Mouse (Mus musculus) lung, adult 18-20 months (tissue): ENCODE measurements around the gene Papln.
A peak's percentile ranks its signal among the peaks of the same experiment; 100 is the strongest.

Source experiments
- DNase-seq, 2 experiments: peaks; one replicate each; pipeline ENCODE4 v3.0.0; 2022; ENCODE audit warnings: mixed read lengths in 2 of 2

Gene Papln

DNA sequence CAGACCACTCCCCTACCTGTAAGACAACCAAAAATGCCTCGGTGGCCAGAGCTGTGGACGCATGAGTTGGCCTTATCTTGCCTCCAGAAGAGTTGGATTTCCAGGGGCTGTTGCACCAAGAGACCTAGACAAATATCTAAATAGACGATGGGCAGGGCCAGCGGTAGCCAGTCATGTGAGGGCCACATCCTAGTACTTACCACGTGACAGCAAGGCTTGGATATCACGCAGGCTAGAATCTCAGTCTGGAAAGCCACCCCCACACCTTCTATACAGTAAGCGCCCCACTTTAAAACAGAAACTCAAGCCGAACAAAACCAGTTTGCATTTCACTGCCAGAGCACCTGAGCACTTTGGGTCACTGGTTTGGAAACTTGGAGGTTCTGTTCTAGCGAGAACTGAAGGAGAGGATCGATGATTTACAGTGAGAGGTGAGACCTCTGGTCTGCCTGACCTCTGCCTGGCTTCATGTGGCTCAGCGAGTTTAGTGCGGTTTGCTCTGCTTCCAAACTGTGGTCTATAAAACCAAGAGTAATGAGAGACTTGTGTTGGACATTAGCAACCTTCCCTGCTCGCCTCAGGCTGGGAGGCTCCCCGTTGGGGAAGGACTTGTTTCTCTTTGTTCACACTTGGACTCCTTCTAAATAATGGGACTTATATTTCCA, 4.9 kb downstream of the Papln start:
- DNase-seq, result no peak

DNA sequence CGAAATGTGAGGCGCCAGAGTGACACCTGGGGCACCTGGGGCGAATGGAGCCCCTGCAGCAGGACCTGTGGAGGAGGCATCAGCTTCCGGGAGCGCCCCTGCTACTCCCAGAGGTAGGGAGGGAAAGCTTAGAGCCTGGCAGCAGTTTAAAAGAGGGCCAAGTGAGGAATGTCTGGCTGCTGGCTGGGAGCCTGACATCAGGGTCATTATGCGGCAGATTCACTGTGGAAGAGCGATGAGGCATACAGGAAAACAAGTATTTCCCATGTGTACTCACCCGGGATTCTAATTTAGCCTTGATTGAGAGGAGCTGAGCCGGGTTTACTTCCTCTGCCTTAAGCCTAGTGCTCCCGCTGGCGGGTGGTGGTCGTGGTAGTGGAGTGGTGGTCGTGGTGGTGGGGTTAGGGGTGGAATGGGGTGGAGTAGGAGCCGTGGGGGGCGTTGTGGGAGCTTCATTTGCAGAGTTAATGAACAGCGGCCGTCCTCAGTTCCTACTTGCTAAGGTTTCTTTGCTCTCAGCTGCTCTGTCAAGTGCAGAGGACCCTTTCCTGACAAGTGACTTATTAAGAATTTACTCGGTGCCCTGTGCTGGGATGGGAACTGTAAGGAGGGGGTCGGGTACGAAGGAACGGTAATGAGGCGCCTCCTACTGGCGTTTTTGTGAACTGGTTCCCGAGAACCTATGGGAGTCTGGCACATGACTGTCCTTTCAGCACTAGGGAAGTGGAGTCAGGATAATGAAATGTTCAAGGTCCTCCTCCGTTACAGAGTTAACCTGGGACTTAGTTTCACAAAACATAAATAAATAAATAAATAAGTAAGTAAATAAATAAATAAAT, 7.2 kb downstream of the Papln start:
- DNase-seq, result peak; percentile 12 to 55

DNA sequence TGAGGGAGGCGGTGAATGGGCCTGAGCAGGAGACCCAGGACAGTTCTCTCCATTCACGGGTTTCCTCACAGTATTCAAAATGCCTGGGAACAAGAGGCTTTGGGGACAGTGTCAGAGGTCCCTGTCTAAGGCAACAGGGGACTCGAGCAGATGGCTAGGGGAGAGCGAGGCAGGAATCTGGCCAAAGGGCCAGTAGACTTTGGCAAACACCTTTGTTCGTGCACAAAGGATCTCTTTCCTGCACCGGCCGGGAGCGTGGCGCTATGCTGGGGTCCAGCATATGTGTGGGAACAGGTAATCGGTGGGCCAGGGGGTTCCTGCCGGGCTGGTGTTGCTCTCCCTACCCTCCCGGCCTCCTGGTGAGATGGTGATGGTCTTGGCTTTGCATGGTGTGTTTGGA, 12.2 kb downstream of the Papln start:
- DNase-seq, result no peak

DNA sequence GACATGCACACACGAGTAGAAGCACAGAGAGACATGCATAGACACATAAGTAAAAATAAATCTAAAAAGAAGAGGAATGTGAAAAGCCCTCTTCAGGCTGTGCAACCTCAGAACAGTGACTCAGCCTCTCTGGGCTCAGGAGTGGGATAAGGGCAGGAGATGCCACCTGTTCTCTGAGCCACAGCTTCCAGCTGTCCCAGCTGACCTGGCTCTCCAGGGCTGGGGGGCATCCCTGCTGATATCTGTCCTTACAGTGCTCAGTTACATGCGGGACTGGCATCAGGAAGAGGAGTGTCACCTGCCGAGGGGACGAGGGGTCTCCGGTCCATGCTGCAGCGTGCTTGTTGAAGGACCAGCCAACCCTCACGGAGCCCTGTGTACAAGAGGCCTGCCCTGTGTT, 13.3 kb downstream of the Papln start:
- DNase-seq, result no peak

DNA sequence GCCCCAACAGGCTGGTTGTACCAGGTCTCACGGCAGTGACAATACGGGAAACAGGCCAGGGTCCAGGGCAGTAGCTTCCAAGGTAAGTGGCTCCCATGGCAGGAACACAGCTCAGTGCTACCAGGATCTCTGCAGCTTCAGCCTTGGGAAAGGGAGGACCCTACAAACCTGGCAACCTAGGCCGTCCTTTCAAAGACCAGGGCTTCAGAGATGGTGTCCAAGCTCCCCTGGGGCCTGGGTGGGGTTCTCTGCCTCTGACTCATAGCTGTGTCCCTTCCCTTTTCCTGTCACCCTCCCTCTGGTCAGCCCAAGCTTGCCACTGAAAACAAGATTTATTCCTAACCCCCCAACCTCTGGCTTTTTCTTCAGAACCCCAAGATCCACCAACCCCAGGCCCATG, 16.7 kb downstream of the Papln start:
- DNase-seq, result no peak

DNA sequence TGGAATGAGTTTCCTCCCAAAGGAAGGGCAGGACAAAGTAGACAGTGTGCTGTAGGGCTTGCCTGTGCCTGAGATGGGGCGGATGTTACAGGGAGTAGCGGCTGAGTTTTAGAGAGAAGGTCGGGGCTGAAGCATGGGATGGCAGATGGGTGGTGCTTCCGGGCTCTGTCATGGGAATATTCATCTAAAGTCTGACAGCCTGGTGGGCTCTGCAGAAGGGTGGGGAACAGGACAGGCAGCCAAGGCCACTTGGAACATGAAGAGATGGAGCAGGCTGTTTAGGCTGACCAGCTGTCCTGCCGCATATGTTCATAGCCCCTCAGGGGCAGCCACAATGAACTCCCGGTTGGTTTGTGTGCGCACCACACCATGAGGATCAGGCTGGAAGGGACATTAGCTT, 17.8 kb downstream of the Papln start:
- no peak for DNase-seq

DNA sequence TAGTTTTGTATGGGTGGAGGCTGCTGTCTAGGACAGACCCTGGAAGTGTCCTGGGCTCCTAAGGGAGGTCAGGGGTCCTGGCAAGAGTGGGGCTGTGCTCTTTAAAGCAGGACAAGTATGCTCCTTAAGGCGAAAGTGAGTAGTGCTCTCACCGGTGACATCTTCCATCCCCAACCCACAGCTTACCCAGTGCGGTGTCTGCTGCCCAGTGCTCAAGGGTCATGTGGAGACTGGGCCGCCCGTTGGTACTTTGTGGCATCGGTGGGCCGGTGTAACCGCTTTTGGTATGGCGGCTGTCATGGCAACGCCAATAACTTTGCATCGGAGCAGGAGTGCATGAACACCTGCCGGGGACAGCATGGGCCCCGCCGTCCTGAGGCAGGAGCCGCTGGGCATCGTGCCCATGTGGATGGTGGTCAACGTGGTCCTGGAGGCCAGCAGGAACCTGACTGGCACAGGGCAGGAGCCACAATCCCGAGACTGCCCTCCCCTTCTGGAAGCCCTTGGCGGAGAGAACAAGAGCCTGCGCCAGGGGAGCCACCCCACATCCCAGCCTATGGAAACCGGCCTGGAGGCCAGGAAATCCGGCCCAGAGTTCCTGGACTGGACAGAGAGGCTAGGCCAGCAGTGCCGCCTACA, 18.3 kb downstream of the Papln start:
- no peak for DNase-seq

DNA sequence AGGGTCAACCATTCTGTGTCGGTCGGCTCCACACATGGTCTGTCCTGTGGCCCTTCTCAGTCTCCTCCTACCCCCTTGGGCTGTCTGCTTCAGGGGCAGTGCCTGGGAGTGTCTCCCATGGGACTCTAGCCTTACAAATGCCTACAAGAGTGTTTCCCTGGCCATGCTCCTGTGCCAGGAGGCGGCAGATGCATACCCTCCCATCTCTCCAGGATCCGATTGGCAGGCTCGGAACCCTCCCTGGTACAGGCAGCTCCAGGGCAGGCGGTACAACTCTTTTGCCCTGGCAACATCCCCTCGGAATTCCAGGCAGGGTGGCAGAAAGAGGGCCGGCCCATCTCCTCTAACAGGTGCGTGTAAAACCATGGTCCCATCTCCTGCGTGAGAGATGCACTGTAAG, 19.2 kb downstream of the Papln start:
- no peak for DNase-seq

DNA sequence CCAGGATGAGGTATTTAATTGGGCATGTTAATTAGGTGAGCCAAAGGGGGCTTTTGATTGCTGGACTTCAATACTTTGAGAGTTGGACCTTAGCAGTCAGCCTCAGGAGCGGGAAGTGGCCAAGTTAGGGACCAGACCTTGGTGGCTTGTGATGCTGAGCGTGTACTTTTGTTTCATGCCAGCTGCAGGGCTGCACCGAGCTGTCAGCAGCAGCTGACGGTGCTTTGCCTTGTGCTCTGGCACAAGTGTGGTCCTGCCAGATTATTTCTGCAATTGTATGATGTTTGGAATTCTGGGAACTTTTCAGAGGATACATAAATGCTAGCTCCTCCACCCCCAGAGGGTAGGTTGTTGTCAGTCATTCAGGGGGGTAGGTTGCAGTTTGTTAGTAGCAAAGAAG, 21.9 kb downstream of the Papln start:
- DNase-seq, result no peak

DNA sequence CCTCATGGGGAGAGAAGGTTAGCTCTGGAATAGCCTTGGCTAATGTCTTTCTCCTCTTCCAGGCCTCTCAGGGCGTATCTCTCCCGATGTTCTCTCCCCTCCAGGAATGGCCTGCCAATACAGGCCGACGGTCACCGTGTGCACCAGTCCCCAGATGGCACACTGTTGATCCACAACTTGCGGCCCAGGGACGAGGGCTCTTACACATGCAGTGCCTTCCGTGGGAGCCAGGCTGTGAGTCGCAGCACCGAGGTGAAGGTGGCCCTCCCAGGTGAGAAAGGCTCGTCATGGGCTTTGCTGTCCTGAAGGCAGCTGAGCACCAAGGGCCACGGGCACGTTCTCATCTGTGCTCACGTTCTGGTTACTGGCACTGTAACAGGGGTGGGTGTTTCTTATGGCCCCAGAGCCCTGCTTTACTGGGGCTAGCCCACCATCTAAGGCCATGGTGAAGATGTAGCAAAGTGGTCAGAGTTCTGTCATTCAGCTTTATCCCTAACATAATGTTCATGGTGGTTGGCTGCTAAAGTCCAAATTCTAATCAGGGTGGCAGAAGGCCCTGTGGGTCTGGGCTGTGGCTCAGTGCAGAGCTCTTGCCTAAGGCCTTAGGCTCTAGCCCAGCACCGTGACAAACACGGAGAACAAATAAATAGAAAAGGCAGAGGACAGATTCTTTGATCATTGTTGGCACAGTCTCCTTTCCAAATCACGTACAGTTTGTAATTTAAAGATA, 25.8 kb downstream of the Papln start:
- no peak for DNase-seq

DNA sequence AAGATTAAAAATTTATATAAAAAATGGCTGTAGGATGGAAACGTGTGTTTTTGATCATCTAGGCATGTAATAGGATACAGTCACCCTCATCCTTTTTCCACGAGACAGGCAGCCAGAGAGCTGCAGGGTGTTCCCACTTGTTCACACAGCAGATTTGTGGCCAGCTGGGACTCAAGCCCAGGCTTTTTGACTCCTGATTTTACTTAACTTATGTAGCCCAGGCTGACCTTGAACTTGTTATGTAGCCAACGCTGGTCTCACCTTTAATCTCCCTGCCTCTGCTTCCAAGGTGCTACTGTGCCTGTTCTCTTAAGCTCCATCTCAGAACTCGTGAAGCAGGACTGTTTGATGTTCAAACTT, 26.3 kb downstream of the Papln start:
- DNase-seq, result no peak

DNA sequence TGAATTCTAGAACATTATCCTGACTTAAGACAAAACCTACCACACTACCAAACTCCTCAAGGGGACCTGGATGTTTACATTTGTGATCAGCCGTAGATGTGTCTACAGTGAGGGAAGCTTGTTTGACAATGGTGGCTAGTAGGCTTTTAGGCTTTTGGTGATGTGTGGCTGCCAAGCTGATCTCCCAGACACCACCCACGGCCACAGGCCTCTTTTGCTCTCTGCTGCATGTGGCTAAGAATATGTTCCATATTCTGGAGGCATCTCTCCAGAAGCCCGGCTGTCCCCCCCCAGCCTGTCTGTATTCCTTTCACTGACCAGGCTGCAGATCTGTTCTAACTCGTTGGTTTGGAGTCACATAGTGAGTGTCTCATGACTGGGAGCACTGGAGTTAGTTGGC, 27.3 kb downstream of the Papln start:
- no peak for DNase-seq

DNA sequence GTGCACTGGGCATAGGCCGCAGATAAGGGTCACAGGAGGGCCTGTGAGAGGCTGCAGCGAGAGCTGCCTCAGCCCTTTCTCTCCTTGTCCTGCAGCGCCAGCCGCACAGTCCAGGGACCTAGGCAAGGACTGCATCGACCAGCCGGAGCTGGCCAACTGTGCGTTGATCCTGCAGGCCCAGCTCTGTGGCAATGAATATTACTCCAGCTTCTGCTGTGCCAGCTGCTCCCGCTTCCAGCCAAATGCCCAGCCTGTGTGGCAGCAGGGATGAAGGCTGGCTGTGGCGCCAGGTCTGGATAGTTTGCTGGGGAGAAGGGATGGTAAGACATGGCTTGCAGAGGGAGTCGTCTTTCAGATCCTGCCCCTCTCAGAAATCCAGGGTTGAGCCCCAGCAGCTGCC, 28.3 kb downstream of the Papln start:
- DNase-seq, result no peak

DNA sequence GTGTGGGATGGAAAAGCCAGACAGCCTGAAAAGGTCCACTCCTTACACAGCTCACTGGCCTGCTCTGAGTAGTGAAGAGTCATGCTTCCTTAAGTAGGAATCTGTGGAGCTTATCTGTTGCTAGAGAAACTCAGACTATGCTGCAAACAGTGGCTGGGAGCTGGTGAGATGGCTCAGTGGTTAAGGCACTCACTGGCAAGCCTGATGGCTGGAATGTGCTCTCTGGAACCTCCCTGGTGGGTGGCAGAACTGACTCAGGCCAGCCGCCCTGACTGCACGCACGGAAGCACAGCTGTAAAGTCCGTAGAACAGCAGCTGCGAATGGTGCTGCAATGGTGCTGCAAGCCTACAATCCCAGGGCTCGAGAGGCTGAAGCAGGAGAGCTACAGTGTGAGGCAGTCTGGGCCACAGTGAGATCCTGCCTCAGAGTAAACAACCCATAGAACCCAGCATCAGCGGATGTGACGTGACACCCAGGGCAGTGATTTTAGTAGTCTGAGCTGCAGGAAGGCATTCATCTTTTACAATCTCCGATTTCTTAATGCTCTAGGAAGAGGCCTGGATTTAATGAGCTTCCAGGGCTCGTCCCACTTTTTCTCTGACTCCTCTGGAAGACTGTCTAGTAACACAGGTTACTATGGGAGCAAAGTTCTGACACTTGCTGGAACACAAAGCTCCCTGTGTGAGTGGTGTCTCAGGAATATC, 29.4 kb downstream of the Papln start:
- DNase-seq, result no peak

DNA sequence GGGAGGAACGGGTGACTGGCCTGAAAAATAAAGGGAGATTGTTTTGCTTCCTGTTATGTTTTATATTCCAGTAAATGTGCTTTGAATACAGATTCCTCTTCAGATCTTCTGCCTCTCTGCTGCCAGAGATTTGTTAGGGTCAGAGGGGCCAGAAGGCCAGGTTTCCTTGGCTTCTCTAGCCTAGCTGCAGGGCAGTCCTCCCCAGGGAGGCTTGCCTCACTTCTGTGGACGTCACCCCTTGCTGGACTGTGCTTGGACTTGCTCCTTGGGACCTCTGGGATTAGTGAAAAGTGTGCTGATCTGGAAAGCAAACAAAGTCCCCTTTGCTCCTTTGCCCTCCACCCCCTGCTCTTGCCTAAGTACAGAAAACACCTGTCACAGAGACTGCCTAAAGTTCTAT, 31.6 kb downstream of the Papln start:
- DNase-seq, result no peak

DNA sequence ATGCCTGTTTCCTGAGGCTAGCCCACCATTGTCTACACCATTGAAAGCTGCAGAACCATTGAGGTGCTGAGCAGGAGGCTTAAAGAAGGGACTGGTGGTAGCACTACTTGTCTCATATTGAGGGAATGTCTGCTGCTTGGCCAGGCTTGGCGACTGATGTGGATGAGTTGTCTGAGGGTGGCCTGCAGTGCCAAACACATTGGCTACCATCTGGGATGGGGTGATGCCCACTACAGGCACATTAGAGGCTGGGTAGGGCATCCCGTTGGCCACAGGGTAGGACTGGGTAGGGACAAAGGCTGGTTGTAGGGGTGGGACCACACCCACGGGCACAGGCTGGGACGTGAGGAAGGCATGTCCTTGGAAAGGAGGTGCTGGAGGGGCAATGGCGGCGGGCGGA, 32.2 kb downstream of the Papln start:
- DNase-seq, result no peak

DNA sequence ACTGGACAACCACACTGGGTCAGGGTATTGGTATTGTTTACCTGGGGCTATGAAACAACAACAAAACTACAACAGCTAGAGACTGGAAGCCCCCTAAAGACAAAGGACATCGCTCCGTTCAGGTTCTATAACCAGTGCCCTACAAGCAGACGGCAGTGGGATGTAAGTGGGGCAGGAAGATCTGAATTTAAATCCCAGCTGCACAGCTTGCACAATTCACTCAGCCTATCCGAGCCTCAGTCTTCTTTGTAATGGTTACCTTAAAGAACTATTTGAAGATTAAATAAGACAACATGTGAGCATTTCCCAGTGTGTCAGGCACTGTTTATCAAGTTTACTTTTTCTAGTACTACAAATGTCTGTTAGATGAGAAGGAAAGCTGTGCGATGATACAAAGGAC, 34.9 kb downstream of the Papln start:
- no peak for DNase-seq

DNA sequence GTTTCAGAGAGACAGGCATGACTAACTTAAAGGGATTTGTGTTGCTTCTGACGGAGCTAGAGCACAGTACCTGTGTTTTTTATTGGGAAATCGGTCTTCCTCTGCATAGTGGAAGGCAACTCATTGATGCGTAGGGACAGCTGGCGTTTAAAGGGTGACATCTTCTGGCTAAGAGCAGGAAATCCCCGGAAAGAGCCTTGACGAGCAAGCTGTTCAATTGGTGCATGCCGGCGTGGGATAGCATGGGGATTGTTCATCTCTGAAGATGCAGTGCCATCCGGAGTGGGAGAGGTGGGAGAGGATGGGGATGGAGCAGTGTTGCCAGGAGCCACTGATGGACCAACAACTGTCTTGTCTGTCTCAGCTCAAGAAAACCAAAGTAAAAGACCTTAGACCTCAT, 37.5 kb downstream of the Papln start:
- DNase-seq, result no peak

DNA sequence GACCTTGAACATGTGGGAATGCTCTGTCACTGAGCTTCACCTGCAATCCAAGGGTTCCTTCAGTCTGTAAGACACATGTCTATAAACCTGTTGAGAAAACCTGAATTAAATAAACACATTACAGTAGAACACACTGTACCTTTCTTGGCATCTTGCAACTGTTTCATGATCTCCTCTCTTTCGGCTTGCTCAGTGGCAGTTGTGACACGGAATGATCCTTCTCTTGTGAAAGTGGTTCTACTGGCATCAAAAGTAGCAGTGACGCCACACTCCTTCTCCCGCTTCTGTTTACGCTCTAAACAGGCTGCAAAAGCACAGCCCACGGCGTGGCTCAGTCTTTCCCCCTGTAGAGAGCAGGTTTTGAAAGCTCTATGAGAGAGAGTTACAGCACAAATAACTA, 40.2 kb downstream of the Papln start:
- no peak for DNase-seq

DNA sequence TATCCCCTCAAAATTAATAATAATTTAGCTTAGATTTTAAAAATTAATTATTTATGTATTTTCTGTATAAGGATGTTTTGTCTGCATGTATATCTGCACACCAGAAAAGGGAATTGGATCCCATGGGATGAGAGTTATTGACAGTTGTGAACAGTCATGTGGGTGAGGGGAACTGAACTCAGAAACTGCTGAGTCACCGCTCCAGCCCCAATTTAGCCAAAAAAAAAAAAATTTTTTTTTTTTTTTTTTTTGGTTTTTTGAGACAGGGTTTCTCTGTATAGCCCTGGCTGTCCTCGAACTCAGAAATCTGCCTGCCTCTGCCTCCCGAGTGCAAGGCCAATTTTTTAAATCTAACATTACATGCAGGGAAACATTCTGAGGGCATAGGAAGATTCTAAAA, 48.5 kb downstream of the Papln start:
- no peak for DNase-seq

DNA sequence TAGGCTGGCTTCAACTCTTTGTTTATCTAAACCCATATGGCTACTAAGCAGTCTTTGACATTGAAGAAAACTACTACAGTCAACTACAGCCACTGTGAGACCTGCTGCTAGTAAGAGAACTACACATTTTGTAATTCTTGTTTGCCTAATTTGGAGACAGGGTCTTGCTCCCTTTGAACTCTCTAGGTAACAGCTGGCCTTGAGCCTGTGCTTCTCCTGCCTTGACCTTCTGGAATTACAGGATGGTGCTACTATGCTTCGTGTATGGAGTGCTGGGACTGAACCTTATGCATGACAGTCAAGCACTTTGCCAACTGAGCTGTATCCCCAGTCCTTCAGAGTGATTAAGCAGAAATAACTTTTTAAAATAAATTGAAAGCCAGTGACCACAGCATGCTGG, 53.2 kb downstream of the Papln start:
- no peak for DNase-seq

DNA sequence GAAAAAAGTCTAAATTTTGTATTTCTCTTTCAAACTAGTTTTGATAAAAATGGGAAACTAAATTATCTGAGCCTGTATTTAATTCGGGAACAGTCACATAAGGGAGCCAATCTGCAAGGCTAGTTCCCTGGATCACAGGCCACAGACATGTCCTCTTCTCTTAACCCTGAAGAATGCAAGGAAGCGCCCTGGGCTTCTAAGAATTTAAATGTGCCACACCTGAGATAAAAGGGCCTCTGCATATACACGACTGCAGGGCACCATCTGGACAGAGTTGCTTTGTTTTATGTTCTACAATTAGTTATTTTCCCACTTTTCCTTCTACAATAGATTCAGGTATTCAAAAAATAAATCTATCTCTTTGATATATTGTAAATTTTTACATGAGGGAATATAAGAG, 67.0 kb downstream of the Papln start:
- no peak for DNase-seq

DNA sequence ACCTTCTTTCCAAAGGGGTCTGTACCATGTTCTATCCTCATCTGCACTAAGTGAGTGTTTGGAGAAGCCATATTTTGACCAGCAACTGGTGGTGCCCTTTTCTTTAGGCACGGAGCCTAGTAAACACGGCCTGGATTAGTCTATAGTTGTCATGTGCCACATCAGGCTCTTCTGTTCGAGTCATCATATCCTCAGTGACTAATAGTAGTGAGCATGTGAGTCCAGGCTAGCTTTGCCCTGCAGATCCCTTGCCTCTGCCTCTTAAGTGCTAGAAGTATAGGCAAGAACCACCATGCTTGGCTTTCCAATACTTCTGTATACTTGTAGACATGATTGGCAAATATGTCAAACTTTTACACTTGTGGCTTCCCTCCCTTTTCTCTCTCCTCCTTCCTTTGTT, 70.5 kb downstream of the Papln start:
- no peak for DNase-seq
